Mouse (Mus musculus): ENCODE results near the gene Mta3.

DNA sequence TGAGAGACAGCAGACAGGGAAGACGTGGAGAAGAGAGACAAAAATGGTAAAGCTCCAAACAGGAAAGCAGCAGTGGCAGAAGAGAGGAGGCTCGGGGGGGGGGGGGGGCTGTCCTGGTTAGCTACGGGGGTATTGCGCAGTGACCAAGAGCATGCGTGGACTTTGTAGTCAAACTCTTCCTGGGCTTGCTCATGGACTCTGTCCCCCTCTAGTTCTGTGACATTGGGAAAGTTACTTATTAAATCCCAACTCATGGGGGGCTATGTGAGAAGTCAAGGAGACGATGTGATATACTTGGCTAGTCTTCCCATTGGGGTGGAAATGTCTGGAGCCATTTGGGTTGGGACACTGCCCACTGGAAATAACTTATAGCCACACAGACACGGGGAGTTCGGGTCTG is 139.6 kb downstream of the Mta3 start:
- no peak for TF ChIP-seq GATA1 (IDR thresholded peaks at IDR 0.05; ENCODE audit: low read length)
- TF ChIP-seq TAL1 (IDR thresholded peaks at IDR 0.05; ENCODE audit: low read length) = no peak
